Mouse (Mus musculus) liver, embryonic 14.5 days (tissue): ENCODE measurements around the gene Zfp324. TPM values are rescaled to one million over a fixed set of nuclear protein-coding genes. Genes with fewer than 3 reads are reported as not detected.

ENCODE experiments used
- ATAC-seq: fragments of 200-750 bp; cut with Nextera tagmentation; 2 replicates; pipeline ENCODE4 v1.8.0; 2017; ENCODE audit warnings: moderate number of reproducible peaks, mild to moderate bottlenecking, moderate library complexity; ENCODE audit not compliant: insufficient read depth
- DNase-seq, 3 experiments: peaks; one replicate each; pipeline ENCODE4 v3.0.0-alpha.2; 2012 to 2013; ENCODE audit warnings: low read depth in 3 of 3, low spot score in 3 of 3
- H3K27ac ChIP-seq: fragments of 300-500 bp; sonication (generic); 2 replicates; pipeline ENCODE4 v1.5.1; 2014; ENCODE audit warnings: moderate library complexity, mild to moderate bottlenecking, control low read depth, inconsistent platforms
- H3K27me3 ChIP-seq: fragments of 300-500 bp; sonication (generic); 2 replicates; pipeline ENCODE4 v1.6.1; 2014; ENCODE audit warnings: mild to moderate bottlenecking, low read length, moderate library complexity; ENCODE audit not compliant: control insufficient read depth, insufficient read depth
- H3K36me3 ChIP-seq: fragments of 300-500 bp; sonication (generic); replicated peaks from 2 replicates; pipeline ENCODE4 v1.6.1; 2014; ENCODE audit warnings: low read depth; ENCODE audit not compliant: control insufficient read depth, insufficient read depth
- H3K4me1 ChIP-seq, 2 experiments: fragments of 200-500 bp in 1 of 2; fragments of 300-500 bp in 1 of 2; sonication (generic) in 1 of 2; replicated peaks; 2 replicates each; pipeline ENCODE4 v1.6.1; 2012 to 2014; ENCODE audit warnings: antibody characterized with exemption in 1 of 2, inconsistent platforms in 1 of 2, low read length in 1 of 2; ENCODE audit not compliant: control insufficient read depth in 2 of 2, insufficient read depth in 2 of 2
- H3K4me2 ChIP-seq: fragments of 300-500 bp; sonication (generic); 2 replicates; pipeline ENCODE4 v1.6.1; 2014; ENCODE audit warnings: low read depth, mild to moderate bottlenecking, control low read depth, moderate library complexity
- H3K4me3 ChIP-seq, 2 experiments: fragments of 200-500 bp in 1 of 2; fragments of 300-500 bp in 1 of 2; sonication (generic) in 1 of 2; 2 replicates each; pipeline ENCODE4 v1.5.1; 2012 to 2014; ENCODE audit warnings: low read depth in 2 of 2, low read length in 2 of 2, mild to moderate bottlenecking in 2 of 2, control low read depth in 1 of 2, inconsistent platforms in 1 of 2, moderate library complexity in 1 of 2; ENCODE audit not compliant: insufficient read depth in 1 of 2
- H3K9ac ChIP-seq: fragments of 300-500 bp; sonication (generic); replicated peaks from 2 replicates; pipeline ENCODE4 v1.6.1; 2014; ENCODE audit warnings: mild to moderate bottlenecking, control low read depth, moderate library complexity
- H3K9me3 ChIP-seq: fragments of 300-500 bp; sonication (generic); 2 replicates; pipeline ENCODE4 v1.6.1; 2016; ENCODE audit warnings: low read length, mixed read lengths; ENCODE audit not compliant: control insufficient read depth
- CTCF ChIP-seq: IDR thresholded peaks from 2 replicates; pipeline ENCODE4 v1.5.1; 2016; ENCODE audit warnings: antibody characterized with exemption, low read depth, control low read depth
- EP300 ChIP-seq: IDR thresholded peaks from 2 replicates; pipeline ENCODE4 v1.6.1; 2016; ENCODE audit warnings: antibody characterized with exemption, low read depth
- WGBS: fragments of 180-500 bp; shearing (Covaris S2); extraction: QIAGEN DNeasy Blood & Tissue Kit; methylation state at CpG from one replicate; pipeline ENCODE4 v1.1.7; 2014; ENCODE audit not compliant: insufficient replicate concordance; 5-methylcytosine and 5-hydroxymethylcytosine counted together
- polyA plus RNA-seq, 2 experiments: library from polyadenylated mRNA; depleted of rRNA in 1 of 2; stranded (reverse) in 1 of 2; unstranded in 1 of 2; fragments of >200 nt; fragmentation: Nextera tagmentation in 1 of 2; extraction: Ambion mirVana in 1 of 2; gene quantifications; 2 replicates each; pipeline versions ENCODE4 v1.2.1 to v1.2.3; 2012 to 2014

Zfp324 gene
- polyA plus RNA-seq, 2 experiments, result 1.8 to 2.0 TPM

- Histone ChIP-seq H3K9ac (no peak overlapping the region), H3K4me2 (no peak overlapping the region), H3K27ac (no peak overlapping the region), H3K9me3 (no peaks in the 10 kb centered on the region), H3K36me3 (no peaks in the 10 kb centered on the region), H3K27me3 (no peaks in the 10 kb centered on the region), H3K4me3 (no peak overlapping the region), H3K4me1 (peaks cover 0 to 4% of the 10 kb centered on the region in 2 experiments; a peak in 1 of 4 replicates)
- 55% methylated on average over 5 of the region's 5 CpGs for WGBS
- DNase-seq (no peak), ATAC-seq (no peak)
- TF ChIP-seq CTCF (no peak), EP300 (no peak)
Observed at GRCm38 (mm10) chr7:12957511-12957910, 8.1 kb upstream of the Zfp324 start.

DNA sequence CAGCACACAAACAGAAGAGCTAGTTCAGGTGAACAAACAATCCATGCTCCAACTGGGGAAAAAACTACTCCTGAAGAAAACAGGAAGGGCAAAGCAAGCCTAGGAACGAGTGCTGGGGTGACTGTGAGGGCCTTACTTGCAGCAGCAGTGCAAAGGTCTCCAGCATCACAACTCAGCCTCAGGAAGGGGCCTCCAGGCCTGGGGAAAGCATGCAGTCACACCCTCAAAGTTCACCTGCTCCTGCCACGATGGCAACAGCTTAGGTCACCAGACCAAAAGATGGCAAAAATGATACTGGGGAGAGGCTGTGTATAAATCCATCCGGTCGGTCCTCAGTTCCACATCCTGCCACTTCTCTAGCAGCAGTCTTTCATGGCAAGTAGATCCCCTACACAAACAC, 6.7 kb upstream of the Zfp324 start:
- no peak overlapping the region for H3K4me3 ChIP-seq
- no peaks in the 10 kb centered on the region for H3K27me3 ChIP-seq
- no peak for ATAC-seq
- H3K4me2 ChIP-seq, result no peak overlapping the region
- no peaks in the 10 kb centered on the region for H3K9me3 ChIP-seq
- no peak for DNase-seq
- TF ChIP-seq EP300 (no peak), CTCF (no peak)
- WGBS, result 57% methylated on average over 4 of the region's 4 CpGs
- H3K36me3 ChIP-seq, result no peaks in the 10 kb centered on the region
- peaks cover 0 to 4% of the 10 kb centered on the region in 2 experiments; a peak in 1 of 4 replicates for H3K4me1 ChIP-seq
- H3K27ac ChIP-seq, result no peak overlapping the region
- H3K9ac ChIP-seq, result no peak overlapping the region

DNA sequence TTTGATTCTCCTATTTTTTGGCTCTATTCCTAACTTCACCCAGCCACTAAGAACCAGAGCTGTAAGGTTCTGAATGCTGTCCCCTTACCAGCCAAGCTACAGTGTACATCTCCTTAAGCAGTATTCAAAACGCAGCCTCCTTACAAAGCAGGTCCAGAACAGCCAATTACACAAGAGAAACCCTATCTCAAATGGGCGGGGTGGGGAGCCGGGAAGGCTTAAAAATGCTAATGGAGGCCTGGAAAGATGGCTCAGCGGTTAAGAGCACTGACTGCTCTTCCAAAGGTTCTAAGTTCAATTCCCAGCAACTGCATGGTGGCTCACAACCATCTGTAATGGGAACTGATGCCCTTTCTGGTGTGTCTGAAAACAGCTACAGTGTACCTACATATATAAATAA, 5.9 kb upstream of the Zfp324 start:
- Histone ChIP-seq H3K4me1 (peaks cover 0 to 3% of the 10 kb centered on the region in 2 experiments; a peak in 1 of 4 replicates), H3K9me3 (no peaks in the 10 kb centered on the region), H3K9ac (no peak overlapping the region), H3K27ac (no peak overlapping the region), H3K4me2 (no peak overlapping the region), H3K4me3 (no peak overlapping the region), H3K27me3 (no peaks in the 10 kb centered on the region), H3K36me3 (no peaks in the 10 kb centered on the region)
- DNase-seq, result no peak
- TF ChIP-seq CTCF (no peak), EP300 (no peak)
- no peak for ATAC-seq
- WGBS, result 35% methylated on average over 4 of the region's 4 CpGs

- TF ChIP-seq CTCF, result no peak
- no peak for TF ChIP-seq EP300
- no peaks in the 10 kb centered on the region for H3K9me3 ChIP-seq
- peak; percentile 47 to 64 (median 54) for DNase-seq
- peak overlapping the region; percentile 62 for H3K27ac ChIP-seq
- peak overlapping the region; percentile 69 for H3K4me2 ChIP-seq
- peak overlapping the region; percentile 57 to 97 for H3K4me3 ChIP-seq
- 2% methylated on average over 29 of the region's 29 CpGs for WGBS
- H3K4me1 ChIP-seq, result peaks cover 7 to 11% of the 10 kb centered on the region in 2 experiments
- peak overlapping the region; percentile 73 for H3K9ac ChIP-seq
- no peaks in the 10 kb centered on the region for H3K36me3 ChIP-seq
- no peaks in the 10 kb centered on the region for H3K27me3 ChIP-seq
- peak; percentile 35 for ATAC-seq
Observed at GRCm38 (mm10) chr7:12961511-12962141, 4.0 kb upstream of the Zfp324 start.

DNA sequence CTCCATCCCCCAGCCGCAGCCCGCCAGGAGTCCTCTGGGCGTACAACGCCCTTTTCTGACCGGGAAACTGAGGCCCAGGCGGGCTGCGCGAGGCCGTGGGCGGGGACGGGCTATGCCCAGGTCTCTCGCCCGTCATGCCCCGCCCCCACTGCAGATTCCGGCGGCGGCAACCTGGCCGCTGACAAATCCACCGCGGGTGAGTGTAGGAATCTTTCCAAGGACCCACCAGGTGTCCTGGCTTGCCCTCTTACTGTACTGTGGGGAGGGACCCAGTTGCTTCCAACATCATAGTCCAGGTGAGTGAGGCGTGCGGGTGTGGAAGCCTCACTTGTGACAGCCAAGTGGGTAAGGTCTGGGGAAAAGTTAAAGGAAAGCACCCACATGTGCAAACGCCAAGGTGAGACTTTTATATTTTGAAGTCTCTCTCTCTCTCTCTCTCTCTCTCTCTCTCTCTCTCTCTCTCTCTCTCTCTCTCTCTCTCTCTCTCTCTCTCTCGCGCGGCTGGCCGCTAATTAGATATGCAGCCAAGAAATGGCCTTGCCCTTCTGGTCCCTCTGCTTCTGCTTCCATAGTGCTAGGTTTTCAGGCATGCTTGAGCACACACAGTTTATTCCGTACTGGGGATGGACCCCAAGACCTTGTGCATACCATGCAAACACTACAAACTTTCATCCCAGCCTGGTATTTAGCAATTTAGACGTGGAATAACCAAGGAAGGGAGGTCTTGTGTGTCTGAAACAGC, 637 bp downstream of the Zfp324 start:
- peaks cover 16 to 18% of the 10 kb centered on the region in 2 experiments for H3K4me1 ChIP-seq
- peak; percentile 86 for ATAC-seq
- H3K9me3 ChIP-seq, result no peaks in the 10 kb centered on the region
- H3K36me3 ChIP-seq, result peaks cover 8% of the 10 kb centered on the region
- TF ChIP-seq EP300 (no peak), CTCF (no peak)
- peak overlapping the region; percentile 88 for H3K27ac ChIP-seq
- H3K9ac ChIP-seq, result peak overlapping the region; percentile 90
- peak overlapping the region; percentile 98 for H3K4me2 ChIP-seq
- no peaks in the 10 kb centered on the region for H3K27me3 ChIP-seq
- DNase-seq, result peak in 2 of 3 experiments; percentile 49 to 50
- peak overlapping the region; percentile 94 to 96 for H3K4me3 ChIP-seq
- WGBS, result under 1% methylated on average over 29 of the region's 29 CpGs
